In genomic region chr1:127416971-127417370, GRCm38 (mm10) we compare ENCODE assay signal across 27 mouse cellular contexts.
"Had no signal": no experiment of that assay in that cellular context is flagged by ENCODE, and none has a peak within 500 bp of the region (broad histone marks: within the 10 kb centered on the region; RNA-seq: fewer than 3 reads in every experiment).

No protein-coding gene starts in this region.

- H3K4me1 ChIP-seq: kidney, embryonic 15.5 days; limb, embryonic 15.5 days; liver, embryonic 13.5 days had no signal

- ATAC-seq: hindbrain, postnatal 0 days; intestine, embryonic 16.5 days had no signal

- H3K4me2 ChIP-seq: heart, embryonic 11.5 days; heart, embryonic 13.5 days; heart, embryonic 15.5 days; hindbrain, embryonic 13.5 days; hindbrain, embryonic 15.5 days; kidney, embryonic 15.5 days; limb, embryonic 13.5 days; limb, embryonic 15.5 days; liver, embryonic 11.5 days; liver, embryonic 13.5 days had no signal

- DNase-seq: gastrocnemius, adult 2 months; gastrocnemius, postnatal 10 days; gastrocnemius, postnatal 25 days; heart, adult 18-20 months; heart, postnatal 14 days; heart, postnatal 36 days; kidney, adult 11 months; kidney, adult 2 months; kidney, adult 9 months; kidney, postnatal 14 days; kidney, postnatal 36 days; layer of hippocampus, adult 9-11 months; layer of hippocampus, postnatal 36 days; left cerebral cortex, postnatal 4 days; liver, embryonic 13.5 days had no signal

- H3K27me3 ChIP-seq: heart, embryonic 13.5 days; heart, embryonic 15.5 days; hindbrain, embryonic 13.5 days; hindbrain, embryonic 15.5 days; kidney, embryonic 15.5 days; limb, embryonic 13.5 days; limb, embryonic 15.5 days; liver, embryonic 13.5 days had no signal

- H3K4me3 ChIP-seq: gastrocnemius, adult 2 months; heart, embryonic 13.5 days; heart, embryonic 15.5 days; hindbrain, embryonic 13.5 days; hindbrain, embryonic 15.5 days; kidney, embryonic 15.5 days; limb, embryonic 13.5 days; limb, embryonic 15.5 days; liver, embryonic 13.5 days had no signal

- H3K9me3 ChIP-seq: heart, embryonic 13.5 days; heart, embryonic 15.5 days; hindbrain, embryonic 13.5 days; hindbrain, embryonic 15.5 days; kidney, embryonic 15.5 days; limb, embryonic 13.5 days; limb, embryonic 15.5 days; liver, embryonic 13.5 days had no signal

- H3K36me3 ChIP-seq: liver, embryonic 13.5 days had no signal

- H3K27ac ChIP-seq: gastrocnemius, adult 2 months; hindbrain, embryonic 13.5 days; hindbrain, embryonic 15.5 days; hindbrain, postnatal 0 days; kidney, embryonic 15.5 days; kidney, postnatal 0 days; limb, embryonic 13.5 days; limb, embryonic 15.5 days; liver, embryonic 13.5 days had no signal

- H3K9ac ChIP-seq: heart, embryonic 13.5 days; heart, embryonic 15.5 days; hindbrain, embryonic 13.5 days; hindbrain, embryonic 15.5 days; kidney, embryonic 15.5 days; limb, embryonic 13.5 days; limb, embryonic 15.5 days; liver, embryonic 13.5 days had no signal
